16 mouse cellular contexts compared by ENCODE assay signal in genomic region chr7:57491795-57492194, GRCm38 (mm10). TPM values are rescaled to one million over a fixed set of nuclear protein-coding genes. Genes with fewer than 3 reads are reported as not detected.
DNase-seq lines count a peak whose midpoint lies in the region; ATAC-seq and TF ChIP-seq lines count a peak whose summit lies in the region.
"Had no signal": no experiment of that assay in that cellular context is flagged by ENCODE, and none has a peak within 500 bp of the region (broad histone marks: within the 10 kb centered on the region; RNA-seq: fewer than 3 reads in every experiment).

No protein-coding gene starts in this region.

- 68% methylated on average over 4 of the region's 4 CpGs for WGBS in heart, embryonic 10.5 days

- TF ChIP-seq POLR2A in brain, embryonic 14.5 days (IDR thresholded peaks at IDR 0.05; ENCODE audit: borderline replicate concordance, extremely low read depth, insufficient read depth, insufficient read length, poor library complexity, severe bottlenecking), result no peak

- H3K4me1 ChIP-seq in heart, embryonic 10.5 days, result no peaks in the 10 kb centered on the region
- H3K4me1 ChIP-seq: limb, embryonic 12.5 days had no signal

- no peak overlapping the region for H3K27ac ChIP-seq in heart, embryonic 10.5 days
- H3K27ac ChIP-seq: limb, embryonic 12.5 days; liver, embryonic 14.5 days had no signal

- H3K36me3 ChIP-seq in heart, embryonic 10.5 days, result no peaks in the 10 kb centered on the region
- H3K36me3 ChIP-seq: limb, embryonic 12.5 days had no signal

- intact Hi-C loops in left cerebral cortex, postnatal 4 days (cut with DNase I), result no loop called here

- no peak overlapping the region for H3K4me3 ChIP-seq in heart, embryonic 10.5 days
- H3K4me3 ChIP-seq: limb, embryonic 12.5 days had no signal

- no peaks in the 10 kb centered on the region for H3K27me3 ChIP-seq in heart, embryonic 10.5 days (ENCODE audit: insufficient read depth, poor library complexity, severe bottlenecking)
- H3K27me3 ChIP-seq: limb, embryonic 12.5 days had no signal

- H3K9me3 ChIP-seq in heart, embryonic 10.5 days, result no peaks in the 10 kb centered on the region
- H3K9me3 ChIP-seq: limb, embryonic 12.5 days had no signal

- no peak for DNase-seq in frontal cortex, postnatal 25 days (ENCODE audit: low spot score in 2 of 2)
- DNase-seq in NIH3T3 (ENCODE audit: low read depth), result peak; percentile 20
- peak; percentile 75 for DNase-seq in brain, embryonic 14.5 days (ENCODE audit: low read depth)
- peak; percentile 25 for DNase-seq in left cerebral cortex, postnatal 4 days
- no peak for DNase-seq in heart, embryonic 10.5 days (ENCODE audit: low spot score)
- no peak for DNase-seq in adrenal gland, postnatal 36 days
- DNase-seq in kidney, postnatal 36 days, result no peak
- DNase-seq: embryo, embryonic 11 days; kidney, adult 8-10 months; retina, postnatal 1 day had no signal

- no peak for TF ChIP-seq CTCF in brain, embryonic 14.5 days (IDR thresholded peaks at IDR 0.05; ENCODE audit: borderline replicate concordance, extremely low read depth, insufficient read depth, insufficient read length)

- ATAC-seq in frontal cortex, adult (ENCODE audit: low TSS enrichment), result peak; percentile 89

RNA-seq across cellular contexts. Expression of gene Gabra5, which starts 18.1 kb away (rescaled TPM):
- polyA plus RNA-seq in brain, embryonic 14.5 days (2012; rRNA removed), result 20.7 and 22.7 TPM in 2 replicates
- 100 to 1,000 TPM in 1 of 2 experiments, 10 to 100 TPM in 1; 95.9 to 111 TPM for total RNA-seq in left cerebral cortex, postnatal 4 days (2021)
- 0.15 and 0.22 TPM in 2 replicates for polyA plus RNA-seq in heart, embryonic 10.5 days (2016; fragmentation: Nextera tagmentation; extraction: Ambion mirVana)
- not detected for total RNA-seq in adrenal gland, postnatal 36 days (2021)
- total RNA-seq: gastrocnemius, adult 8-10 months; heart, postnatal 25 days; neutrophil, adult 5-6 weeks had no signal

Comparison
In these comparisons a context has a peak if more than half of its experiments do, and no peak if none do; other contexts are left out.
1. DNase-seq: peak in NIH3T3 (single experiment), brain, embryonic 14.5 days (single experiment) and left cerebral cortex, postnatal 4 days (single experiment); none in frontal cortex, postnatal 25 days (0 of 2), heart, embryonic 10.5 days (single experiment), adrenal gland, postnatal 36 days (0 of 2) and kidney, postnatal 36 days (0 of 2).
2. RNA of gene Gabra5, which starts 18.1 kb away (total RNA-seq): 95.9 to 111 TPM in left cerebral cortex, postnatal 4 days; not detected in adrenal gland, postnatal 36 days; every median in the first group is over 10 times any median in the second.